9 mouse cellular contexts compared by ENCODE assay signal in genomic region chr2:20649817-20650216, GRCm38 (mm10).
DNase-seq lines count a peak whose midpoint lies in the region; ATAC-seq and TF ChIP-seq lines count a peak whose summit lies in the region.
"Had no signal": no experiment of that assay in that cellular context is flagged by ENCODE, and none has a peak within 500 bp of the region (broad histone marks: within the 10 kb centered on the region; RNA-seq: fewer than 3 reads in every experiment).

No protein-coding gene starts in this region.

- no peak overlapping the region for H3K27ac ChIP-seq in forebrain, embryonic 16.5 days (ENCODE audit: low read length)
- H3K27ac ChIP-seq in forebrain, embryonic 11.5 days (ENCODE audit: low read depth, low read length): no peak overlapping the region
- H3K27ac ChIP-seq in kidney, adult 2 months (ENCODE audit: insufficient read depth, low read depth, low read length): no peak overlapping the region

- TF ChIP-seq CTCF in kidney, adult 2 months (conservative IDR thresholded peaks at IDR 0.05; ENCODE audit: insufficient read depth, insufficient read length, low read depth, low read length): no peak

- H3K4me2 ChIP-seq in forebrain, embryonic 16.5 days (ENCODE audit: low read length): no peak overlapping the region
- no peak overlapping the region for H3K4me2 ChIP-seq in forebrain, embryonic 11.5 days (ENCODE audit: low read depth, low read length, severe bottlenecking)

- no peaks in the 10 kb centered on the region for H3K36me3 ChIP-seq in forebrain, embryonic 16.5 days (ENCODE audit: control insufficient read depth, insufficient read depth)
- H3K36me3 ChIP-seq in forebrain, embryonic 11.5 days (ENCODE audit: control insufficient read depth, insufficient read depth, low read length): no peaks in the 10 kb centered on the region
- no peaks in the 10 kb centered on the region for H3K36me3 ChIP-seq in kidney, adult 2 months (ENCODE audit: control insufficient read depth, insufficient read depth, low read length)

- no peak for DNase-seq in forebrain, embryonic 11.5 days (ENCODE audit: low spot score)
- peak; percentile 76 for DNase-seq in brain, adult 2 months (ENCODE audit: low read depth, low spot score)
- DNase-seq in kidney, adult 2 months: peak; percentile 88
- DNase-seq in left cerebral cortex, adult 9 months (ENCODE audit: low spot score in 2 of 2): peak; percentile 44 to 64
- peak; percentile 32 for DNase-seq in right cerebral cortex, postnatal 25 days
- DNase-seq in urinary bladder, postnatal 4 days (ENCODE audit: low spot score in 2 of 2): no peak

- H3K27me3 ChIP-seq in forebrain, embryonic 16.5 days (replicated peaks; ENCODE audit: control insufficient read depth, insufficient read depth, low read length): no peaks in the 10 kb centered on the region
- no peaks in the 10 kb centered on the region for H3K27me3 ChIP-seq in forebrain, embryonic 11.5 days (ENCODE audit: control insufficient read depth, insufficient read depth, low read length)
- H3K27me3 ChIP-seq in kidney, adult 2 months (replicated peaks; ENCODE audit: control insufficient read depth, insufficient read depth, low read length): no peaks in the 10 kb centered on the region
- H3K27me3 ChIP-seq: CH12.LX had no signal

- H3K9me3 ChIP-seq in forebrain, embryonic 16.5 days (ENCODE audit: control insufficient read depth, low read length): no peaks in the 10 kb centered on the region
- no peaks in the 10 kb centered on the region for H3K9me3 ChIP-seq in forebrain, embryonic 11.5 days (ENCODE audit: control insufficient read depth, low read length)

- no peak overlapping the region for H3K4me3 ChIP-seq in forebrain, embryonic 16.5 days (replicated peaks; ENCODE audit: low read length)
- no peak overlapping the region for H3K4me3 ChIP-seq in forebrain, embryonic 11.5 days (ENCODE audit: low read depth, low read length)
- H3K4me3 ChIP-seq in kidney, adult 2 months (ENCODE audit: insufficient read depth, low read depth, low read length): no peak overlapping the region

- H3K4me1 ChIP-seq in forebrain, embryonic 16.5 days (replicated peaks; ENCODE audit: control insufficient read depth, insufficient read depth, low read length): no peaks in the 10 kb centered on the region
- H3K4me1 ChIP-seq in forebrain, embryonic 11.5 days (replicated peaks; ENCODE audit: control insufficient read depth, insufficient read depth, low read length): no peaks in the 10 kb centered on the region
- H3K4me1 ChIP-seq in kidney, adult 2 months (ENCODE audit: control insufficient read depth, insufficient read depth, low read length): peaks cover 1% of the 10 kb centered on the region; the same call in 1 of the 2 replicates

- H3K9ac ChIP-seq in forebrain, embryonic 16.5 days (replicated peaks; ENCODE audit: low read depth, low read length): no peak overlapping the region
- no peak overlapping the region for H3K9ac ChIP-seq in forebrain, embryonic 11.5 days (ENCODE audit: low read length)

- TF ChIP-seq POLR2A in kidney, adult 2 months (IDR thresholded peaks at IDR 0.05; ENCODE audit: low read depth, low read length): no peak

- ATAC-seq in forebrain, embryonic 16.5 days: peak; percentile 33
- ATAC-seq in forebrain, embryonic 11.5 days (replicated peaks; ENCODE audit: low FRiP score): no peak
- ATAC-seq in activated CD4-positive, CD25-positive, alpha-beta regulatory T cell, adult 4 months: no peak

- WGBS in forebrain, embryonic 16.5 days: 30% methylated on average over 4 of the region's 4 CpGs
- WGBS in forebrain, embryonic 11.5 days: 45% methylated on average over 4 of the region's 4 CpGs
- WGBS in kidney, adult 2 months: 35% methylated on average over 4 of the region's 4 CpGs

Comparison
In these comparisons a context has a peak if more than half of its experiments do, and no peak if none do; other contexts are left out.
1. DNase-seq: peak in brain, adult 2 months (single experiment), kidney, adult 2 months (single experiment), left cerebral cortex, adult 9 months (2 of 2) and right cerebral cortex, postnatal 25 days (single experiment); none in forebrain, embryonic 11.5 days (single experiment) and urinary bladder, postnatal 4 days (0 of 2).